Mouse (Mus musculus): ENCODE measurements at regions not wholly inside any gene's neighbourhood (a gene's known extent, or its start where the extent isn't known, plus 50 kb on each side); places are given as distances from the start of the nearest gene placed in this dataset.

- Histone ChIP-seq H3K4me1 (ENCODE audit: control insufficient read depth, insufficient read depth, low read length) (no peaks in the 10 kb centered on the region), H3K27me3 (ENCODE audit: control insufficient read depth, insufficient read depth, low read length) (no peaks in the 10 kb centered on the region), H3K36me3 (ENCODE audit: control insufficient read depth, insufficient read depth, low read length) (no peaks in the 10 kb centered on the region), H3K9ac (ENCODE audit: low read length) (no peak overlapping the region), H3K4me2 (ENCODE audit: low read depth, low read length) (peak overlapping the region; percentile 51), H3K4me3 (replicated peaks; ENCODE audit: low read length) (peak overlapping the region; percentile 31), H3K27ac (ENCODE audit: low read length) (no peak overlapping the region), H3K9me3 (replicated peaks; ENCODE audit: control insufficient read depth, low read length) (no peaks in the 10 kb centered on the region)
- ATAC-seq (ENCODE audit: insufficient read depth, low FRiP score): peak; percentile 77; the same call in 1 of the 2 replicates
- WGBS: 3% methylated on average over 16 of the region's 16 CpGs
Observed at GRCm38 (mm10) chr5:102206953-102207352, 137.2 kb upstream of the Wdfy3 start.

GRCm38 (mm10) chr5:102213145-102213544, 143.4 kb upstream of the Wdfy3 start:
- Histone ChIP-seq H3K36me3 (ENCODE audit: control insufficient read depth, insufficient read depth, low read length) (no peaks in the 10 kb centered on the region), H3K4me3 (replicated peaks; ENCODE audit: low read length) (no peak overlapping the region), H3K27ac (ENCODE audit: low read length) (no peak overlapping the region), H3K4me1 (ENCODE audit: control insufficient read depth, insufficient read depth, low read length) (no peaks in the 10 kb centered on the region), H3K4me2 (ENCODE audit: low read depth, low read length) (no peak overlapping the region), H3K9me3 (replicated peaks; ENCODE audit: control insufficient read depth, low read length) (no peaks in the 10 kb centered on the region), H3K9ac (ENCODE audit: low read length) (no peak overlapping the region), H3K27me3 (ENCODE audit: control insufficient read depth, insufficient read depth, low read length) (no peaks in the 10 kb centered on the region)
- ATAC-seq (ENCODE audit: insufficient read depth, low FRiP score): no peak
- 63% methylated on average over 6 of the region's 6 CpGs for WGBS

DNA sequence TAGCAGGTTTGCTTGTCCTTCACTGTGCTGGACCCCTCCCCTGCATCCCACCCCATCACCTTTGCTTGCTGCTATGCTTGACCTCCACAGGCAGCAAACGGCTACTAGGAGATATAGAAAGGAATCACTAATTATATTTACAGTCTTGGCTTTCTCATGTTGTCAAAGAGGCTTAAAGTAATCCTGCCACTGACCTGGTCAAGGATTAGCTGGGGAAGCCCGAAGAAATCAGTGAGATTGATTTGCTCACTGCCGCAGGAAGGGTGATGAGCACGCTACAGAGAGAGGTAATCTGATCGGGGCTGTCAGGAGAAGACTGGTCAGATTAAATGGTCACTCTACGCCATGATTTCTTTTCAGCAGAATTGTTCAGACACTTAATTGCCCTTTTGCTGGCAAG, 157.4 kb upstream of the Wdfy3 start:
- no peaks in the 10 kb centered on the region for H3K4me1 ChIP-seq (ENCODE audit: control insufficient read depth, insufficient read depth, low read length)
- H3K27me3 ChIP-seq (ENCODE audit: control insufficient read depth, insufficient read depth, low read length): no peaks in the 10 kb centered on the region
- no peak for ATAC-seq (ENCODE audit: insufficient read depth, low FRiP score)
- no peaks in the 10 kb centered on the region for H3K9me3 ChIP-seq (replicated peaks; ENCODE audit: control insufficient read depth, low read length)
- H3K4me2 ChIP-seq (ENCODE audit: low read depth, low read length): no peak overlapping the region
- no peaks in the 10 kb centered on the region for H3K36me3 ChIP-seq (ENCODE audit: control insufficient read depth, insufficient read depth, low read length)
- WGBS: 30% methylated on average over 6 of the region's 6 CpGs
- no peak overlapping the region for H3K27ac ChIP-seq (ENCODE audit: low read length)
- no peak overlapping the region for H3K9ac ChIP-seq (ENCODE audit: low read length)
- H3K4me3 ChIP-seq (replicated peaks; ENCODE audit: low read length): no peak overlapping the region

DNA sequence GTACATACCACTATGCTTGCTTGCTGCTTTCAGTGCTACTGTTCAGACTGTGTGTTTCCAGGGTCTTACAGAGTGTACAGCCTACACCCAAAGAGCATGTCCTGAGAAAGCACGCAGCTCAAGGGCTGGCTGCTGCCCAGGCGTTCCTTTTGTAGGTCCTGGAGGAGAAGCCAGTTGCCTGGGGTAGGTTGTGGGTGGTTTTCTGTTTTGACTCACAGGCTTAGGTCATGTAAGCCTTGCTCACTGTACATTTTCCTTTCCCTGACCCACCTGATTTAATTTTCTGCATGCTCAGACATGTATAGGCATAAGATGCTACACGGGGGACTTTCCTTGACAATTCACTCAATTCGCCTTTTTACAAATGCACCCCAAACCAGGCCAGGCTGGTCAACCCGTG, 172.9 kb upstream of the Wdfy3 start:
- ATAC-seq (ENCODE audit: insufficient read depth, low FRiP score): no peak
- 84% methylated on average over 5 of the region's 5 CpGs for WGBS
- Histone ChIP-seq H3K4me1 (ENCODE audit: control insufficient read depth, insufficient read depth, low read length) (no peaks in the 10 kb centered on the region), H3K27me3 (ENCODE audit: control insufficient read depth, insufficient read depth, low read length) (no peaks in the 10 kb centered on the region), H3K36me3 (ENCODE audit: control insufficient read depth, insufficient read depth, low read length) (no peaks in the 10 kb centered on the region), H3K4me2 (ENCODE audit: low read depth, low read length) (no peak overlapping the region), H3K4me3 (replicated peaks; ENCODE audit: low read length) (no peak overlapping the region), H3K27ac (ENCODE audit: low read length) (no peak overlapping the region), H3K9ac (ENCODE audit: low read length) (no peak overlapping the region), H3K9me3 (replicated peaks; ENCODE audit: control insufficient read depth, low read length) (no peaks in the 10 kb centered on the region)

DNA sequence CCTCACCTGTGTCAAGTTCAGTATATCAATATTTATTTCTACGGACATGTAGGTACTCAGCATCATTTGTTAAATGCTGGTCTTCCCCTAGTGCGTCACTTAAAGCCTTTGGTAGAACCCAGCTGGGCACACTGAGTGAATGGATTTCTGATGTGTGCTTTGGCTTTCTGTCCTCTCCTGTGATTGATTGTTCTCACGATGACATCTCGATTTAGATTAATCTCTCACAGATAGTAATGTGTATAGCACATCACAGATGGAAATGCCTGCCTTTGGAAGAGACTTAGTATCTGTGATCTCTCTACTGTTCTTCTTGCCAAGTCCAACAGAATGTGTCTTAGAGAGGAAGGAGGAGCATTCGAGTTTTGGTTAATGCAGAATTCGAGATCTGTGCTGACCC, 175.0 kb upstream of the Wdfy3 start:
- H3K9ac ChIP-seq (ENCODE audit: low read length): no peak overlapping the region
- H3K4me1 ChIP-seq (ENCODE audit: control insufficient read depth, insufficient read depth, low read length): no peaks in the 10 kb centered on the region
- H3K27me3 ChIP-seq (ENCODE audit: control insufficient read depth, insufficient read depth, low read length): no peaks in the 10 kb centered on the region
- no peak overlapping the region for H3K4me3 ChIP-seq (replicated peaks; ENCODE audit: low read length)
- 72% methylated on average over 6 of the region's 6 CpGs for WGBS
- no peak for ATAC-seq (ENCODE audit: insufficient read depth, low FRiP score)
- no peak overlapping the region for H3K4me2 ChIP-seq (ENCODE audit: low read depth, low read length)
- H3K9me3 ChIP-seq (replicated peaks; ENCODE audit: control insufficient read depth, low read length): no peaks in the 10 kb centered on the region
- no peaks in the 10 kb centered on the region for H3K36me3 ChIP-seq (ENCODE audit: control insufficient read depth, insufficient read depth, low read length)
- H3K27ac ChIP-seq (ENCODE audit: low read length): no peak overlapping the region

GRCm38 (mm10) chr5:102248747-102249146, 179.0 kb upstream of the Wdfy3 start:
- Histone ChIP-seq H3K27me3 (ENCODE audit: control insufficient read depth, insufficient read depth, low read length) (no peaks in the 10 kb centered on the region), H3K9me3 (replicated peaks; ENCODE audit: control insufficient read depth, low read length) (no peaks in the 10 kb centered on the region), H3K36me3 (ENCODE audit: control insufficient read depth, insufficient read depth, low read length) (no peaks in the 10 kb centered on the region), H3K4me3 (replicated peaks; ENCODE audit: low read length) (no peak overlapping the region), H3K4me2 (ENCODE audit: low read depth, low read length) (no peak overlapping the region), H3K27ac (ENCODE audit: low read length) (no peak overlapping the region), H3K9ac (ENCODE audit: low read length) (no peak overlapping the region), H3K4me1 (ENCODE audit: control insufficient read depth, insufficient read depth, low read length) (no peaks in the 10 kb centered on the region)
- no peak for ATAC-seq (ENCODE audit: insufficient read depth, low FRiP score)
- 85% methylated on average over 5 of the region's 5 CpGs for WGBS

GRCm38 (mm10) chr5:102251076-102251475, 181.4 kb upstream of the Wdfy3 start:
- Histone ChIP-seq H3K27me3 (ENCODE audit: control insufficient read depth, insufficient read depth, low read length) (no peaks in the 10 kb centered on the region), H3K4me2 (ENCODE audit: low read depth, low read length) (no peak overlapping the region), H3K4me1 (ENCODE audit: control insufficient read depth, insufficient read depth, low read length) (no peaks in the 10 kb centered on the region), H3K9ac (ENCODE audit: low read length) (no peak overlapping the region), H3K27ac (ENCODE audit: low read length) (no peak overlapping the region), H3K36me3 (ENCODE audit: control insufficient read depth, insufficient read depth, low read length) (no peaks in the 10 kb centered on the region), H3K4me3 (replicated peaks; ENCODE audit: low read length) (no peak overlapping the region), H3K9me3 (replicated peaks; ENCODE audit: control insufficient read depth, low read length) (no peaks in the 10 kb centered on the region)
- ATAC-seq (ENCODE audit: insufficient read depth, low FRiP score): no peak
- 86% methylated on average over 7 of the region's 7 CpGs for WGBS

DNA sequence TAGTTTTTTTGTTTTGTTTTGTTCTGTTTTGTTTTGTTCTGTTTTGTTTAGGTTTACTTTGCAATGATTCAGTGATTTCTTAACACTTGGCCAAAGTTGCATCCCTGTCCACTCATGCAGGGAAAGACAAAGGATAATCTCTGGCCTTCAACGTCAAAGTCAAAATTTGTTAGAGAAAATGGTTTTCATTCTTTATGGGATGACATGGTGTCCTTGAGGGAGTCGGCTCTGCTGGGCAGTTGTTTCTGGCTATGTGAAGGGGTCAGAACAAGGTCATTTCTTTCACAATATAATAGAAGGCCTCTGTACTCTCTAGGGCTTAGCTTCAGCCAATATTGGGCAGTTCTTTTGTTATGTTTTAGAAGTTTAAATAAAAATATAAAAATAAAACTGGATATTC, 184.1 kb upstream of the Wdfy3 start:
- Histone ChIP-seq H3K9ac (ENCODE audit: low read length) (no peak overlapping the region), H3K36me3 (ENCODE audit: control insufficient read depth, insufficient read depth, low read length) (no peaks in the 10 kb centered on the region), H3K4me2 (ENCODE audit: low read depth, low read length) (no peak overlapping the region), H3K9me3 (replicated peaks; ENCODE audit: control insufficient read depth, low read length) (no peaks in the 10 kb centered on the region), H3K4me1 (ENCODE audit: control insufficient read depth, insufficient read depth, low read length) (peaks cover 4% of the 10 kb centered on the region; the same call in 1 of the 2 replicates), H3K27ac (ENCODE audit: low read length) (no peak overlapping the region), H3K27me3 (ENCODE audit: control insufficient read depth, insufficient read depth, low read length) (no peaks in the 10 kb centered on the region), H3K4me3 (replicated peaks; ENCODE audit: low read length) (no peak overlapping the region)
- WGBS: 48% methylated on average over 2 of the region's 2 CpGs
- no peak for ATAC-seq (ENCODE audit: insufficient read depth, low FRiP score)

GRCm38 (mm10) chr5:102257104-102257503, 187.4 kb upstream of the Wdfy3 start:
- 55% methylated on average over 2 of the region's 2 CpGs for WGBS
- H3K4me1 ChIP-seq (ENCODE audit: control insufficient read depth, insufficient read depth, low read length): peaks cover 4% of the 10 kb centered on the region; the same call in 1 of the 2 replicates
- no peak overlapping the region for H3K4me3 ChIP-seq (replicated peaks; ENCODE audit: low read length)
- no peaks in the 10 kb centered on the region for H3K36me3 ChIP-seq (ENCODE audit: control insufficient read depth, insufficient read depth, low read length)
- H3K27ac ChIP-seq (ENCODE audit: low read length): no peak overlapping the region
- no peaks in the 10 kb centered on the region for H3K9me3 ChIP-seq (replicated peaks; ENCODE audit: control insufficient read depth, low read length)
- no peak for ATAC-seq (ENCODE audit: insufficient read depth, low FRiP score)
- no peak overlapping the region for H3K9ac ChIP-seq (ENCODE audit: low read length)
- no peaks in the 10 kb centered on the region for H3K27me3 ChIP-seq (ENCODE audit: control insufficient read depth, insufficient read depth, low read length)
- no peak overlapping the region for H3K4me2 ChIP-seq (ENCODE audit: low read depth, low read length)

DNA sequence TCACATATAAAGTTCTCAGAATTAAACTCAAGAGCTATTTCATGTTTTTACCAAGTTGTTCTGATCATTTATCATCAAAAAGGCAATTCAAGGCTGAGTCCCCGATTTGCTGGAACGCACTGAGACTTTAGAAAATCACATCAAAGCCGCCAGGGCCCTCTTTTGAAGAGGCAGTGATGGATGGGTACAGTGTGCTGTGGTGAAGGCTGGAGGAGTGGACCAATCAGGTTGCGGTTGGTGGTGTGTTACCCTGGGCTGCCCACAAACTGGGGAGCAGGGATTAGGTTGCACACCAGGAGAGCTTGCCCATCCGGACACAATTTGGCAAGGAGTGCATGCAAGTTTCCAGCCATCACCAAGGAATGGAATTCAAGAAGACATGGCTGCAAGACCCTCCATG, 191.9 kb upstream of the Wdfy3 start:
- Histone ChIP-seq H3K27ac (ENCODE audit: low read length) (no peak overlapping the region), H3K4me3 (replicated peaks; ENCODE audit: low read length) (no peak overlapping the region), H3K9ac (ENCODE audit: low read length) (no peak overlapping the region), H3K9me3 (replicated peaks; ENCODE audit: control insufficient read depth, low read length) (no peaks in the 10 kb centered on the region), H3K36me3 (ENCODE audit: control insufficient read depth, insufficient read depth, low read length) (no peaks in the 10 kb centered on the region), H3K27me3 (ENCODE audit: control insufficient read depth, insufficient read depth, low read length) (no peaks in the 10 kb centered on the region), H3K4me1 (ENCODE audit: control insufficient read depth, insufficient read depth, low read length) (peaks cover 4% of the 10 kb centered on the region; the same call in 1 of the 2 replicates), H3K4me2 (ENCODE audit: low read depth, low read length) (no peak overlapping the region)
- 65% methylated on average over 5 of the region's 5 CpGs for WGBS
- no peak for ATAC-seq (ENCODE audit: insufficient read depth, low FRiP score)
